Mouse (Mus musculus) midbrain, postnatal 0 days (tissue): ENCODE measurements around the gene Olfr960. TPM values are rescaled to one million over a fixed set of nuclear protein-coding genes. Genes with fewer than 3 reads are reported as not detected.

Source experiments
- ATAC-seq: fragments of 200-750 bp; cut with Nextera tagmentation; 2 replicates; pipeline ENCODE4 v1.8.0; 2017; ENCODE audit warnings: moderate number of reproducible peaks, mild to moderate bottlenecking, moderate TSS enrichment, moderate library complexity; ENCODE audit not compliant: low FRiP score
- DNase-seq: peaks from one replicate; pipeline ENCODE4 v3.0.0-alpha.2; 2015; ENCODE audit warnings: low spot score
- H3K27ac ChIP-seq: fragments of 300-500 bp; sonication (generic); 2 replicates; pipeline ENCODE4 v1.5.1; 2014; ENCODE audit warnings: low read depth, mild to moderate bottlenecking, low read length, mixed read lengths
- H3K27me3 ChIP-seq: fragments of 300-500 bp; sonication (generic); 2 replicates; pipeline ENCODE4 v1.6.1; 2014; ENCODE audit warnings: low read length, control low read depth, mixed read lengths; ENCODE audit not compliant: insufficient read depth
- H3K36me3 ChIP-seq: fragments of 300-500 bp; sonication (generic); 2 replicates; pipeline ENCODE4 v1.6.1; 2014; ENCODE audit warnings: low read length, control low read depth, mixed read lengths; ENCODE audit not compliant: insufficient read depth
- H3K4me1 ChIP-seq: fragments of 300-500 bp; sonication (generic); 2 replicates; pipeline ENCODE4 v1.6.1; 2014; ENCODE audit warnings: mild to moderate bottlenecking, control low read depth, antibody characterized with exemption, low read length, mixed read lengths; ENCODE audit not compliant: insufficient read depth
- H3K4me2 ChIP-seq: fragments of 300-500 bp; sonication (generic); 2 replicates; pipeline ENCODE4 v1.6.1; 2014; ENCODE audit warnings: low read depth, mild to moderate bottlenecking, low read length, mixed read lengths; ENCODE audit not compliant: poor library complexity, severe bottlenecking
- H3K4me3 ChIP-seq: fragments of 300-500 bp; sonication (generic); 2 replicates; pipeline ENCODE4 v1.5.1; 2014; ENCODE audit warnings: low read depth, mild to moderate bottlenecking, low read length, moderate library complexity
- H3K9ac ChIP-seq: fragments of 300-500 bp; sonication (generic); replicated peaks from 2 replicates; pipeline ENCODE4 v1.6.1; 2014; ENCODE audit warnings: mild to moderate bottlenecking, low read length, moderate library complexity, mixed read lengths; ENCODE audit not compliant: poor library complexity, severe bottlenecking
- H3K9me3 ChIP-seq: fragments of 300-500 bp; sonication (generic); 2 replicates; pipeline ENCODE4 v1.6.1; 2016; ENCODE audit warnings: low read length, control low read depth
- CTCF ChIP-seq: IDR thresholded peaks from 2 replicates; pipeline ENCODE4 v1.5.1; 2016; ENCODE audit warnings: antibody characterized with exemption, mild to moderate bottlenecking
- WGBS: fragments of 180-500 bp; shearing (Covaris S2); extraction: QIAGEN DNeasy Blood & Tissue Kit; methylation state at CpG from one replicate; pipeline ENCODE4 v1.1.7; 2014; 5-methylcytosine and 5-hydroxymethylcytosine counted together
- polyA plus RNA-seq: library from polyadenylated mRNA; unstranded; fragments of >200 nt; fragmentation: Nextera tagmentation; extraction: Ambion mirVana; gene quantifications from 2 replicates; pipeline ENCODE4 v1.2.1, GENCODE M21; 2015
- total RNA-seq: library from RNA; depleted of rRNA; stranded (reverse); fragments of >200 nt; gene quantifications from 2 replicates; pipeline ENCODE4 v1.2.3, GENCODE M21; 2014

Olfr960 gene
- total and polyA plus RNA-seq, 2 experiments from 2014 or later: not detected

- no peak for DNase-seq
- Histone ChIP-seq H3K4me1 (no peaks in the 10 kb centered on the region), H3K4me3 (no peak overlapping the region), H3K9me3 (no peaks in the 10 kb centered on the region), H3K27me3 (no peaks in the 10 kb centered on the region), H3K4me2 (no peak overlapping the region), H3K9ac (no peak overlapping the region), H3K27ac (no peak overlapping the region), H3K36me3 (no peaks in the 10 kb centered on the region)
- no peak for ATAC-seq
- TF ChIP-seq CTCF: no peak
These were observed 12.7 kb upstream of the Olfr960 start for GRCm38 (mm10) chr9:39608497-39608896.

- no peak within 1 kb of the TSS for H3K27ac ChIP-seq
- no peaks in the 10 kb centered on the region for H3K27me3 ChIP-seq
- no peak within 1 kb of the TSS for H3K4me2 ChIP-seq
- no peaks in the 10 kb centered on the region for H3K36me3 ChIP-seq
- H3K4me1 ChIP-seq: no peaks in the 10 kb centered on the region
- H3K9ac ChIP-seq: no peak within 1 kb of the TSS
- no peak for TF ChIP-seq CTCF
- no peak for ATAC-seq
- no peak for DNase-seq
- no peaks in the 10 kb centered on the region for H3K9me3 ChIP-seq
- no peak within 1 kb of the TSS for H3K4me3 ChIP-seq
- WGBS: 78% methylated on average over 3 of the region's 3 CpGs
These were observed 10.8 kb upstream of the Olfr960 start, which contains the start of gene Olfr148 for GRCm38 (mm10) chr9:39610355-39610754. Olfr148 (plus strand) TSS chr9:39610655.

- Histone ChIP-seq H3K27me3 (no peaks in the 10 kb centered on the region), H3K36me3 (no peaks in the 10 kb centered on the region), H3K9ac (no peak overlapping the region), H3K4me1 (no peaks in the 10 kb centered on the region), H3K27ac (no peak overlapping the region), H3K4me2 (no peak overlapping the region), H3K9me3 (no peaks in the 10 kb centered on the region), H3K4me3 (no peak overlapping the region)
- ATAC-seq (no peak), DNase-seq (peak; percentile 65)
- WGBS: 49% methylated on average over 1 of the region's 1 CpGs
- peak; percentile 77 for TF ChIP-seq CTCF
These were observed 9.2 kb upstream of the Olfr960 start for GRCm38 (mm10) chr9:39611953-39612352.

- H3K27me3 ChIP-seq: no peaks in the 10 kb centered on the region
- H3K9me3 ChIP-seq: no peaks in the 10 kb centered on the region
- no peak overlapping the region for H3K4me3 ChIP-seq
- DNase-seq: no peak
- TF ChIP-seq CTCF: no peak
- H3K27ac ChIP-seq: no peak overlapping the region
- H3K4me1 ChIP-seq: no peaks in the 10 kb centered on the region
- H3K4me2 ChIP-seq: no peak overlapping the region
- ATAC-seq: no peak
- H3K9ac ChIP-seq: no peak overlapping the region
- H3K36me3 ChIP-seq: no peaks in the 10 kb centered on the region
- 92% methylated on average over 3 of the region's 3 CpGs for WGBS
These were observed 2.6 kb downstream of the Olfr960 start for GRCm38 (mm10) chr9:39623783-39624182.

GRCm38 (mm10) chr9:39624711-39625110, 3.5 kb downstream of the Olfr960 start:
- Histone ChIP-seq H3K27me3 (no peaks in the 10 kb centered on the region), H3K9ac (no peak overlapping the region), H3K9me3 (no peaks in the 10 kb centered on the region), H3K4me3 (no peak overlapping the region), H3K36me3 (no peaks in the 10 kb centered on the region), H3K4me1 (no peaks in the 10 kb centered on the region), H3K27ac (no peak overlapping the region), H3K4me2 (no peak overlapping the region)
- ATAC-seq (no peak), DNase-seq (no peak)
- no peak for TF ChIP-seq CTCF
- 88% methylated on average over 2 of the region's 2 CpGs for WGBS

- Histone ChIP-seq H3K27me3 (no peaks in the 10 kb centered on the region), H3K36me3 (no peaks in the 10 kb centered on the region), H3K4me3 (no peak overlapping the region), H3K4me1 (no peaks in the 10 kb centered on the region), H3K9me3 (no peaks in the 10 kb centered on the region), H3K4me2 (no peak overlapping the region), H3K9ac (no peak overlapping the region), H3K27ac (no peak overlapping the region)
- ATAC-seq (no peak), DNase-seq (no peak)
- WGBS: 93% methylated on average over 2 of the region's 2 CpGs
- TF ChIP-seq CTCF: no peak
These were observed 7.9 kb downstream of the Olfr960 start for GRCm38 (mm10) chr9:39629069-39629468.
